Mouse (Mus musculus) spleen, adult 2 months (tissue): ENCODE measurements around the gene Smyd2. TPM values are rescaled to one million over a fixed set of nuclear protein-coding genes. Genes with fewer than 3 reads are reported as not detected.

ENCODE experiments used
- DNase-seq, 2 experiments: peaks; one replicate each; pipeline versions ENCODE4 v3.0.0 to v3.0.0-alpha.2; 2012 to 2021; ENCODE audit warnings: low spot score in 2 of 2, low read depth in 1 of 2
- H3K27ac ChIP-seq: fragments of 200-500 bp; 2 replicates; pipeline ENCODE4 v1.5.1; 2012; ENCODE audit warnings: low read length, inconsistent platforms; ENCODE audit not compliant: insufficient read depth
- H3K27me3 ChIP-seq: fragments of 200-500 bp; 2 replicates; pipeline ENCODE4 v1.6.1; 2012; ENCODE audit warnings: mild to moderate bottlenecking, moderate library complexity, low read length, inconsistent platforms; ENCODE audit not compliant: control insufficient read depth, insufficient read depth
- H3K36me3 ChIP-seq: fragments of 200-500 bp; 2 replicates; pipeline ENCODE4 v1.6.1; 2012; ENCODE audit warnings: mild to moderate bottlenecking, low read length, inconsistent platforms; ENCODE audit not compliant: control insufficient read depth, insufficient read depth
- H3K4me1 ChIP-seq: fragments of 200-500 bp; 2 replicates; pipeline ENCODE4 v1.6.1; 2011; ENCODE audit warnings: inconsistent platforms; ENCODE audit not compliant: control insufficient read depth, insufficient read depth, insufficient read length
- H3K4me3 ChIP-seq: fragments of 200-500 bp; 2 replicates; pipeline ENCODE4 v1.5.1; 2011; ENCODE audit warnings: mild to moderate bottlenecking, inconsistent platforms; ENCODE audit not compliant: insufficient read depth, insufficient read length; ENCODE audit errors: extremely low read depth
- CTCF ChIP-seq: fragments of 200-500 bp; IDR thresholded peaks from 2 replicates; pipeline ENCODE4 v1.5.1; 2011; ENCODE audit warnings: mild to moderate bottlenecking, inconsistent platforms; ENCODE audit not compliant: insufficient read depth, insufficient read length, insufficient replicate concordance; ENCODE audit errors: extremely low read depth
- POLR2A ChIP-seq: fragments of 200-500 bp; IDR thresholded peaks from 2 replicates; pipeline ENCODE4 v1.6.1; 2011; ENCODE audit warnings: low read depth, low read length, inconsistent platforms
- WGBS: fragments of 180-500 bp; shearing (Covaris S2); methylation state at CpG from one replicate; pipeline ENCODE4 v1.1.7; 2018; 5-methylcytosine and 5-hydroxymethylcytosine counted together
- polyA plus RNA-seq: library from polyadenylated mRNA; depleted of rRNA; stranded (reverse); fragments of >200 nt; gene quantifications from 2 replicates; pipeline ENCODE4 v1.2.3, GENCODE M21; 2012

Gene Smyd2
- polyA plus RNA-seq, 1 experiment, result 14.6 TPM

DNA sequence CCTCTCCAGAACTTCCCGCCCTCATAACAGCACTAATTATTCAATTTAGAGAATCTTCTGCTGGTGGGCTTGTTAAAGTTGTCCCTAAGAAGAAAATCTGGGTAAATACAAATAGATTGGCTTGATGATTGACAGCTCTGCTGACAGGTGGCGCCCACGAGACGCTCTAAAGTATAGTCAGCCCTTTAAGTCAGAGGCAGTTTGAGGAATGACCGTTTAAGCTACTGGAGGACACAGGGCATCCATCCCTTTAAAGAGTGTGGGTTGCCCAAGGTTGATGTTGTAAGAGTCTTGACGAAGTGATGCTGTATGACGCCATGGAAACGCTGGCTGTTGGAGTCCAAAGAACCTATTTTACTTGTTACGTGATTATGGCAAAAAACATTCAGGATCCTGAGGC is 57.9 kb downstream of the Smyd2 start:
- peaks cover 4% of the 10 kb centered on the region; the same call in 1 of the 2 replicates for H3K4me1 ChIP-seq
- H3K27ac ChIP-seq, result no peak overlapping the region
- no peak for DNase-seq
- no peak overlapping the region for H3K4me3 ChIP-seq
- no peaks in the 10 kb centered on the region for H3K36me3 ChIP-seq
- no peaks in the 10 kb centered on the region for H3K27me3 ChIP-seq
- WGBS, result 80% methylated on average over 9 of the region's 9 CpGs
- TF ChIP-seq CTCF, result no peak
- no peak for TF ChIP-seq POLR2A

- 97% methylated on average over 3 of the region's 3 CpGs for WGBS
- H3K36me3 ChIP-seq, result no peaks in the 10 kb centered on the region
- H3K27me3 ChIP-seq, result no peaks in the 10 kb centered on the region
- peaks cover 4% of the 10 kb centered on the region; the same call in 1 of the 2 replicates for H3K4me1 ChIP-seq
- no peak overlapping the region for H3K4me3 ChIP-seq
- TF ChIP-seq CTCF (no peak), POLR2A (no peak)
- no peak for DNase-seq
- no peak overlapping the region for H3K27ac ChIP-seq
These were observed 58.4 kb downstream of the Smyd2 start for GRCm38 (mm10) chr1:189863727-189864126.

GRCm38 (mm10) chr1:189860942-189861315 is 61.2 kb downstream of the Smyd2 start:
- no peak for TF ChIP-seq CTCF
- no peak for TF ChIP-seq POLR2A
- 56% methylated on average over 12 of the region's 12 CpGs for WGBS
- H3K36me3 ChIP-seq, result no peaks in the 10 kb centered on the region
- H3K27me3 ChIP-seq, result no peaks in the 10 kb centered on the region
- DNase-seq, result no peak
- no peak overlapping the region for H3K4me3 ChIP-seq
- no peak overlapping the region for H3K27ac ChIP-seq
- no peaks in the 10 kb centered on the region for H3K4me1 ChIP-seq

GRCm38 (mm10) chr1:189860112-189860941 is 61.8 kb downstream of the Smyd2 start:
- DNase-seq, result no peak
- H3K4me3 ChIP-seq, result no peak overlapping the region
- no peaks in the 10 kb centered on the region for H3K4me1 ChIP-seq
- H3K27me3 ChIP-seq, result no peaks in the 10 kb centered on the region
- TF ChIP-seq CTCF (no peak), POLR2A (no peak)
- H3K36me3 ChIP-seq, result no peaks in the 10 kb centered on the region
- no peak overlapping the region for H3K27ac ChIP-seq
- WGBS, result 81% methylated on average over 17 of the region's 17 CpGs

- no peaks in the 10 kb centered on the region for H3K4me1 ChIP-seq
- no peaks in the 10 kb centered on the region for H3K27me3 ChIP-seq
- H3K27ac ChIP-seq, result no peak overlapping the region
- no peak overlapping the region for H3K4me3 ChIP-seq
- no peak for DNase-seq
- H3K36me3 ChIP-seq, result no peaks in the 10 kb centered on the region
- TF ChIP-seq CTCF (no peak), POLR2A (no peak)
- 96% methylated on average over 6 of the region's 6 CpGs for WGBS
These were observed 63.8 kb downstream of the Smyd2 start for GRCm38 (mm10) chr1:189858377-189858776.

DNA sequence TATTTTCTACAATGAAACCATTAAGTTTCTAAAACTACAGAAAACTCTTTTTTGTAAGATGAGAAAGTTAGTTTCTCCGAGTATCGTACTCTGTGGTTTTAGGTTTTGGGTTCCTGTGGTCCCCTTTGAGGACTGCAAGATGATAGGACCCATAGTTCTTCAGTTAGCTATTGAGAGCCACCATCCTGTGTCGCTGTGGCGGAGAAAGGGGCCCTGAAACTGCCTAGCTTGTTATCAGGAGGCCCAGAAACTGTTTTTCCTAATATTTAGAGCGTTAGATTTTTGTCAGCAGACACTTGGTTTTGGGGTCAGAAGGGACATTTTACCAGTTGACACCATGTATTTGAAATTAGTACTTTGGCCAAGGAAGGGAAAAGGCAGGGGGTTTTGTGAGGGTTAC is 66.4 kb downstream of the Smyd2 start:
- no peak overlapping the region for H3K4me3 ChIP-seq
- WGBS, result 59% methylated on average over 5 of the region's 5 CpGs
- no peak for DNase-seq

DNA sequence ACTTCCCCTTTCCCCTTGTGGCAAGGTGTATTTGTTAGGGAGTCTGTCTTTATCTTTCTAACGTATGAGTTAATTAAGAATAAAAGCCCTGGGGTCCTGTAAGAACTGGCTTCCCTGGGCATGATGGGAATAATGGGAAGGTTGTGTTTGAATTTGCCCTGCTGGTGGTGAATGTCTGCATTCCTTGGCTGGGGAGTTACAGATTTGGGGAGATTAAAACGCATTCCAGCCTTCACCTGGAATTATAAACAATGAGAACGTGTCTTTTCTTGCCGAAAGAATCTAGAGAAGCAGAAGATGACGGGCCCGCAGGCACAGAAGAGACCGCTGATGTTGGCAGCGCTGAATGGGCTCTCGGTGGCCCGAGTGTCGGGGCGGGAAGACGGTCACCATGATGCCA is 67.5 kb downstream of the Smyd2 start:
- no peak for DNase-seq
- Histone ChIP-seq H3K27me3 (no peaks in the 10 kb centered on the region), H3K36me3 (no peaks in the 10 kb centered on the region), H3K4me3 (no peak overlapping the region), H3K4me1 (no peaks in the 10 kb centered on the region), H3K27ac (no peak overlapping the region)
- TF ChIP-seq POLR2A (no peak), CTCF (no peak)
- WGBS, result 90% methylated on average over 13 of the region's 13 CpGs

More for the DNA sequence above, 66.4 kb downstream of the Smyd2 start:
- H3K36me3 ChIP-seq, result no peaks in the 10 kb centered on the region
- no peak for TF ChIP-seq CTCF
- TF ChIP-seq POLR2A, result no peak
- H3K27ac ChIP-seq, result no peak overlapping the region
- H3K27me3 ChIP-seq, result no peaks in the 10 kb centered on the region
- H3K4me1 ChIP-seq, result no peaks in the 10 kb centered on the region
